Mouse (Mus musculus): ENCODE data around the gene Gm28035. TPM values are rescaled to one million over a fixed set of nuclear protein-coding genes. Genes with fewer than 3 reads are reported as not detected.

The Gm28035 gene
- polyA plus RNA-seq, 1 experiment from 2014 or later, result 0.06 TPM

- DNase-seq (ENCODE audit: low spot score) (peak; percentile 96), ATAC-seq (ENCODE audit: low FRiP score) (peak; percentile 95)
- WGBS, result under 1% methylated on average over 44 of the region's 44 CpGs
- H3K4me3 ChIP-seq (ENCODE audit: low read depth, low read length), result peak within 1 kb of the TSS; percentile 65
- H3K9me3 ChIP-seq (ENCODE audit: control insufficient read depth, low read length), result no peaks in the 10 kb centered on the region
- H3K27me3 ChIP-seq (ENCODE audit: control insufficient read depth, insufficient read depth, low read length), result no peaks in the 10 kb centered on the region
- peak within 1 kb of the TSS; percentile 82 for H3K4me2 ChIP-seq (replicated peaks; ENCODE audit: low read depth, low read length)
- H3K36me3 ChIP-seq (ENCODE audit: control insufficient read depth, insufficient read depth, low read length), result no peaks in the 10 kb centered on the region
- H3K27ac ChIP-seq (ENCODE audit: low read depth, low read length), result 0 out of 2 replicates have a peak within 1 kb of the TSS, but pooled peaks have one; percentile 37
- H3K4me1 ChIP-seq (replicated peaks; ENCODE audit: control insufficient read depth, insufficient read depth, low read length), result 0 out of 2 replicates have a peak, but pooled peaks cover 7% of the 10 kb centered on the region
- H3K9ac ChIP-seq (ENCODE audit: low read depth, low read length), result peak within 1 kb of the TSS; percentile 35
Observed at GRCm38 (mm10) chr2:30205629-30206357, 34.6 kb upstream of the Gm28035 start, which contains the start of gene Kyat1. Gene Kyat1 (minus strand): TSS chr2:30205847.

GRCm38 (mm10) chr2:30207401-30207800 lies 33.0 kb upstream of the Gm28035 start:
- Histone ChIP-seq H3K4me2 (replicated peaks; ENCODE audit: low read depth, low read length) (no peak overlapping the region), H3K36me3 (ENCODE audit: control insufficient read depth, insufficient read depth, low read length) (no peaks in the 10 kb centered on the region), H3K9me3 (ENCODE audit: control insufficient read depth, low read length) (no peaks in the 10 kb centered on the region), H3K27ac (ENCODE audit: low read depth, low read length) (no peak overlapping the region), H3K27me3 (ENCODE audit: control insufficient read depth, insufficient read depth, low read length) (no peaks in the 10 kb centered on the region), H3K9ac (ENCODE audit: low read depth, low read length) (no peak overlapping the region), H3K4me3 (ENCODE audit: low read depth, low read length) (no peak overlapping the region), H3K4me1 (replicated peaks; ENCODE audit: control insufficient read depth, insufficient read depth, low read length) (0 out of 2 replicates have a peak, but pooled peaks cover 7% of the 10 kb centered on the region)
- no peak for DNase-seq (ENCODE audit: low spot score)
- ATAC-seq (ENCODE audit: low FRiP score), result no peak
- 88% methylated on average over 4 of the region's 4 CpGs for WGBS

- DNase-seq (ENCODE audit: low spot score) (no peak), ATAC-seq (ENCODE audit: low FRiP score) (no peak)
- H3K4me1 ChIP-seq (replicated peaks; ENCODE audit: control insufficient read depth, insufficient read depth, low read length), result 0 out of 2 replicates have a peak, but pooled peaks cover 7% of the 10 kb centered on the region
- no peak overlapping the region for H3K4me2 ChIP-seq (replicated peaks; ENCODE audit: low read depth, low read length)
- no peak overlapping the region for H3K27ac ChIP-seq (ENCODE audit: low read depth, low read length)
- no peak overlapping the region for H3K9ac ChIP-seq (ENCODE audit: low read depth, low read length)
- H3K27me3 ChIP-seq (ENCODE audit: control insufficient read depth, insufficient read depth, low read length), result no peaks in the 10 kb centered on the region
- H3K9me3 ChIP-seq (ENCODE audit: control insufficient read depth, low read length), result no peaks in the 10 kb centered on the region
- no peaks in the 10 kb centered on the region for H3K36me3 ChIP-seq (ENCODE audit: control insufficient read depth, insufficient read depth, low read length)
- H3K4me3 ChIP-seq (ENCODE audit: low read depth, low read length), result no peak overlapping the region
- 82% methylated on average over 5 of the region's 5 CpGs for WGBS
Observed at GRCm38 (mm10) chr2:30207886-30208285, 32.5 kb upstream of the Gm28035 start.

- ATAC-seq (ENCODE audit: low FRiP score), result no peak
- Histone ChIP-seq H3K9me3 (ENCODE audit: control insufficient read depth, low read length) (no peaks in the 10 kb centered on the region), H3K36me3 (ENCODE audit: control insufficient read depth, insufficient read depth, low read length) (no peaks in the 10 kb centered on the region), H3K4me3 (ENCODE audit: low read depth, low read length) (no peak overlapping the region), H3K27me3 (ENCODE audit: control insufficient read depth, insufficient read depth, low read length) (no peaks in the 10 kb centered on the region), H3K27ac (ENCODE audit: low read depth, low read length) (no peak overlapping the region), H3K4me1 (replicated peaks; ENCODE audit: control insufficient read depth, insufficient read depth, low read length) (no peaks in the 10 kb centered on the region), H3K9ac (ENCODE audit: low read depth, low read length) (no peak overlapping the region), H3K4me2 (replicated peaks; ENCODE audit: low read depth, low read length) (no peak overlapping the region)
- 79% methylated on average over 6 of the region's 6 CpGs for WGBS
- no peak for DNase-seq (ENCODE audit: low spot score)
Observed at GRCm38 (mm10) chr2:30211408-30212168, 28.8 kb upstream of the Gm28035 start.

GRCm38 (mm10) chr2:30212169-30212545 lies 28.2 kb upstream of the Gm28035 start:
- DNase-seq (ENCODE audit: low spot score) (no peak), ATAC-seq (ENCODE audit: low FRiP score) (no peak)
- no peaks in the 10 kb centered on the region for H3K36me3 ChIP-seq (ENCODE audit: control insufficient read depth, insufficient read depth, low read length)
- H3K27ac ChIP-seq (ENCODE audit: low read depth, low read length), result no peak overlapping the region
- no peak overlapping the region for H3K9ac ChIP-seq (ENCODE audit: low read depth, low read length)
- H3K4me2 ChIP-seq (replicated peaks; ENCODE audit: low read depth, low read length), result no peak overlapping the region
- 75% methylated on average over 4 of the region's 4 CpGs for WGBS
- no peaks in the 10 kb centered on the region for H3K9me3 ChIP-seq (ENCODE audit: control insufficient read depth, low read length)
- no peaks in the 10 kb centered on the region for H3K4me1 ChIP-seq (replicated peaks; ENCODE audit: control insufficient read depth, insufficient read depth, low read length)
- no peaks in the 10 kb centered on the region for H3K27me3 ChIP-seq (ENCODE audit: control insufficient read depth, insufficient read depth, low read length)
- no peak overlapping the region for H3K4me3 ChIP-seq (ENCODE audit: low read depth, low read length)

- no peaks in the 10 kb centered on the region for H3K4me1 ChIP-seq (replicated peaks; ENCODE audit: control insufficient read depth, insufficient read depth, low read length)
- H3K36me3 ChIP-seq (ENCODE audit: control insufficient read depth, insufficient read depth, low read length), result no peaks in the 10 kb centered on the region
- no peak overlapping the region for H3K4me2 ChIP-seq (replicated peaks; ENCODE audit: low read depth, low read length)
- H3K27me3 ChIP-seq (ENCODE audit: control insufficient read depth, insufficient read depth, low read length), result no peaks in the 10 kb centered on the region
- H3K9me3 ChIP-seq (ENCODE audit: control insufficient read depth, low read length), result no peaks in the 10 kb centered on the region
- ATAC-seq (ENCODE audit: low FRiP score) (no peak), DNase-seq (ENCODE audit: low spot score) (no peak)
- 71% methylated on average over 1 of the region's 1 CpGs for WGBS
- no peak overlapping the region for H3K4me3 ChIP-seq (ENCODE audit: low read depth, low read length)
- no peak overlapping the region for H3K27ac ChIP-seq (ENCODE audit: low read depth, low read length)
- no peak overlapping the region for H3K9ac ChIP-seq (ENCODE audit: low read depth, low read length)
Observed at GRCm38 (mm10) chr2:30212951-30213350, 27.4 kb upstream of the Gm28035 start.

GRCm38 (mm10) chr2:30214745-30215144 lies 25.6 kb upstream of the Gm28035 start:
- 86% methylated on average over 3 of the region's 3 CpGs for WGBS
- Histone ChIP-seq H3K27me3 (ENCODE audit: control insufficient read depth, insufficient read depth, low read length) (no peaks in the 10 kb centered on the region), H3K4me3 (ENCODE audit: low read depth, low read length) (no peak overlapping the region), H3K9ac (ENCODE audit: low read depth, low read length) (no peak overlapping the region), H3K4me2 (replicated peaks; ENCODE audit: low read depth, low read length) (no peak overlapping the region), H3K27ac (ENCODE audit: low read depth, low read length) (no peak overlapping the region), H3K36me3 (ENCODE audit: control insufficient read depth, insufficient read depth, low read length) (no peaks in the 10 kb centered on the region), H3K4me1 (replicated peaks; ENCODE audit: control insufficient read depth, insufficient read depth, low read length) (no peaks in the 10 kb centered on the region), H3K9me3 (ENCODE audit: control insufficient read depth, low read length) (no peaks in the 10 kb centered on the region)
- ATAC-seq (ENCODE audit: low FRiP score) (no peak), DNase-seq (ENCODE audit: low spot score) (no peak)

GRCm38 (mm10) chr2:30215493-30215892 lies 24.9 kb upstream of the Gm28035 start:
- Histone ChIP-seq H3K27me3 (ENCODE audit: control insufficient read depth, insufficient read depth, low read length) (no peaks in the 10 kb centered on the region), H3K27ac (ENCODE audit: low read depth, low read length) (no peak overlapping the region), H3K9me3 (ENCODE audit: control insufficient read depth, low read length) (no peaks in the 10 kb centered on the region), H3K4me2 (replicated peaks; ENCODE audit: low read depth, low read length) (no peak overlapping the region), H3K36me3 (ENCODE audit: control insufficient read depth, insufficient read depth, low read length) (no peaks in the 10 kb centered on the region), H3K4me3 (ENCODE audit: low read depth, low read length) (no peak overlapping the region), H3K4me1 (replicated peaks; ENCODE audit: control insufficient read depth, insufficient read depth, low read length) (no peaks in the 10 kb centered on the region), H3K9ac (ENCODE audit: low read depth, low read length) (no peak overlapping the region)
- no peak for ATAC-seq (ENCODE audit: low FRiP score)
- DNase-seq (ENCODE audit: low spot score), result no peak
- 80% methylated on average over 6 of the region's 6 CpGs for WGBS
